Mouse (Mus musculus) cerebellum, adult 11-12 months (tissue): ENCODE results near the gene Gm49711.
"Not testable (repeated sequence)": the region's sequence is repeated elsewhere in the genome, so short reads cannot be mapped to it uniquely, and the experiment has no call there.

Experiments
- DNase-seq: peaks from one replicate; pipeline ENCODE4 v3.0.0; 2022

The Gm49711 gene

DNA sequence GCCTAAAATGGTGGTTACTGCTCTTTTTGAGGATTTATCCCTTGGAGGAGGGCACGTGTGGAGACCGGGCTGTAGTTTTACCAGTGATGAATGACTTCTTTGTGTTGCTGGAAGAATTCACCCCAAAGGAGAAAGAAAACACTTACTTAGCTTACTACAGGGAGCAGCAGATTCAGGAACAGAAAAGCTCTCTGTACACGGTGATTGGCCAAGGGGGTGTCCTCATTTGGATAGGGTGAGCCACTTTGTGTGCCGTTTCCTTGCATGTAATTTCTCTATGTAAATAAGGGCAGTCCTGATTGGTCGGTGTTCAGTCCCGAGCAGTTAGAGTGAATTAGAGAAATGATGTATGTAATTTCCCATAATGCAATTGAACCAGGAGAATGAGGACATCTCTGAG, 137.0 kb downstream of the Gm49711 start:
- no peak for DNase-seq

- DNase-seq = no peak
These were observed 138.7 kb downstream of the Gm49711 start for GRCm38 (mm10) chr16:92196741-92197331.

DNA sequence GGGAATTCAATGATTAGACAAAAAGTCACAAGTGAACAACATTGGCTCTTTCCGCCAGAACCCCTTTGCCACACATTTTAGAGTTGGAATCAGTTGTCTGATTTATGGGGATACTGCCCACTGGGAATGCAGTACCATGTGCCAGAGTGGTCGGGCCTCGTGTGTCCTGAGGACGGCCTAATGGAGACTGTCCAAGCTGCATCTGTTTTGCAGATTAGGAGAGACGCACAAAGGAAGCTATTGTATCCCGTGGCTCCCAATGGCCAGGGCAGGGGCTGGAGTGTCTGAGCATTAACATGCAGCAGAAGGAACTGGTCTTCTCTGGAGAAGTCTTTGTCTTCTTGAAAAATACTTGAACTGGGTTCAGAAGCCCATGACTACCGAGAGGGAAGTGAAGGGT, 142.5 kb downstream of the Gm49711 start:
- peak; percentile 22 for DNase-seq

- no peak for DNase-seq
These were observed 145.5 kb downstream of the Gm49711 start for GRCm38 (mm10) chr16:92203599-92203998.

DNA sequence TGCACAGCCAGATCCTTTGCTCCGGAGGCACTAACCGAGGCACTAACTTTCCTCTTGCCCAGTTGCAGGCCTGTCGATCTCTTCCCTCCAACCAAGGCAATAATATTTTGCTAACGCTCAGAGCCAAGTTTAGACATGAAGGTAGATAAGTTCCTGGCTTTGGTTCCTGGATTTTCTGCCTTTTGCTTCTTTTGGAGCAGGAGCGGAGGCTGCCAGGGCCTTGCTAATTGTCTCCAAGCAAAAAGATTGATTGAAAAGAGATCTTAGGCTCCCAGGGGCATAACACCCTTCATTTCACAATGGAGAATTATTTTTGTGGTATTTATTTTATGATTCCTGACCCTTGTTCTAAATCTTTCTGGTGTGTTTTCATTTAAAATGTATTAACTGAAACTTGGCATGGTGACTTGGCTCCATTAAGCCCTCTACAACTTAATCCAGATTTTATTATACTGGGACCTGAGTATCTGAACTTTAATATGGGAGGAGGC, 151.2 kb downstream of the Gm49711 start:
- DNase-seq = no peak

DNA sequence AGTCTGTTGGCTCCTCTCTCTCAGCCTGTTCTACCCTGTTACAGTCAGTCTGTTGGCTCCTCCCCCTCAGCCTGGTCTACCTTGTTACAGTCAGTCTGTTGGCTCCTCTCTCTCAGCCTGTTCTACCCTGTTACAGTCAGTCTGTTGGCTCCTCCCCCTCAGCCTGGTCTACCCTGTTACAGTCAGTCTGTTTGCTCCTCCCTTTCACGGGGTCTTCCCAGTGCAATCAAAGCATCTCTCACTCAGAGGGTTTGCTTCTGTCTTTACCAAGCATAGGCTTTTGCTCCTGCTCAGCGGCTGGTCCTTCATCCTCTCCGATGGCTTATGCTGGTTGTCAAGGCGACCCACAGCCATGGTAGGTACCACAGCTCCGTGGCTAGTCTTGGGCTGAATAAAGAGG, 152.2 kb downstream of the Gm49711 start:
- not testable (repeated sequence) for DNase-seq

DNA sequence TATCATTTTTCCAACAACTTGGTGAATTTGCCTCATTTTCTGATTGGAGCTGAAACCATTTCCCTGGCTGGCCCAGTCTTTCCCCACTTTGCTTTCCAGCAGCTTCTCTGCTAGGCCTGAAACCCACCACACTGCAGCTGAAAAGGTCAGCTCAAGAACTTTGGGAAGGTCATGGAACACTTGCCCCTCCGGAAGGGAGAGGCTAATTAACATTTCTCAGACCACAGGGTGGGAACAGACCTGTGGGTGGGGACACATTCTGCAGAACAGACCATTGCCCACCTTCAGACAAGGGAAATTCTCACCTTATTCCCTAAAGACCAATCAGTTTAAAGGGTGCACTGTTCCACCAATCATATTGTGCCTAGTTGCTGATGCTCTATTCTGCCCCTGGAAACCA, 155.8 kb downstream of the Gm49711 start:
- DNase-seq = not testable (repeated sequence)

- DNase-seq = no peak
These were observed 157.7 kb downstream of the Gm49711 start for GRCm38 (mm10) chr16:92215599-92216390.

GRCm38 (mm10) chr16:92220754-92221153, 162.6 kb downstream of the Gm49711 start:
- no peak for DNase-seq

DNA sequence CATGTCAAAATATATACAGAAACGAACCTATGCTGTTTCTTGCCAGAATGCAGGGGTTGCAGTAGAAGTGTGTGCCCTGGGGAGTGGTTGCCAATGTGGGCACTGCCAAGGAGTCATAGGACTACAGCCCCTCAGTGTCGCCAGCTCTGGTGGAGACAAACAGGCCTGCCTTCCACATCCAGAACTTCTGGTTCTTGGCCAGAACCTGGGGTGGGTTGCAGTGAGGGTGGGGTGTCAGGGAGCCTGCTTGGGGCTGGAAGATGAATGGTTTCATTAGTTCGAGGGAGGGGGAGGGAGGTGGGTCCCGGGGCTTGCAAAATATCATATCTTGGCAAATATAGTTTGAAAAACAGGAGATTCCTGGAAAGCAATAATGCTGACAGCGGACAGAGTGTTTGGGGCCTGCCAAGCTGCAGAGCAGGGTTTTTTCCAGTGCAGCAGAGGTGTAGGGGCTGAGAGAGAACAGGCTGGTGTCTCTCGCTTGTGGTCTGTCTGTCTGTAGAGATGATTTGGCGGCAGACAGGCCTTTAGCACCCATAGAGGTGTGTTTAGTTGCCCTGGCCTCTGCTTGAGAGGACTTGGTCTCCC, 170.3 kb downstream of the Gm49711 start:
- no peak for DNase-seq

GRCm38 (mm10) chr16:92230476-92230931, 172.4 kb downstream of the Gm49711 start:
- DNase-seq = no peak

GRCm38 (mm10) chr16:92234530-92234929, 176.4 kb downstream of the Gm49711 start:
- no peak for DNase-seq

DNA sequence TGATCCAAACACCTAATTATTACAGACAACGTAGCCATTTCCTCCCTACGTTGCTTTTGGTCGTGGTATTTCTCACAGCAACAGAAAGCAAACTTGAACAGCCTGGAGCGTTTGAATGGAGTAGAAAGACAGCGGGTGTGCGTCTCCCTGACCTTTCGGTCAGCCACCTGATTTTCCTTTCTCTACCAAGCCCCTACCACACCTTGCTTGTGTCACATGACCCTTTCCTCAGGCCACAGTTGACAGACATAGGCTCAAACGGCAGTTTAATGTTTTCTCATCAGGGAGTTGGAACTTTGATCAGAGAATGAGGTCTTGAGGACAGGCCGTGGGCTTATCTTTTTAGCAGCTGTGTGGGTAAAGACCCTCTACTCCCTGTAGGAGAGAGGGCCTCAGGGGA, 177.1 kb downstream of the Gm49711 start:
- no peak for DNase-seq
